Mouse (Mus musculus) spleen, adult 12 weeks (tissue): ENCODE results near the gene Gm9844.
"Not testable (repeated sequence)": the region's sequence is repeated elsewhere in the genome, so short reads cannot be mapped to it uniquely, and the experiment has no call there.

Experiments used
- DNase-seq: peaks from one replicate; pipeline ENCODE4 v3.0.0; 2022; ENCODE audit warnings: low spot score

Gene Gm9844

DNA sequence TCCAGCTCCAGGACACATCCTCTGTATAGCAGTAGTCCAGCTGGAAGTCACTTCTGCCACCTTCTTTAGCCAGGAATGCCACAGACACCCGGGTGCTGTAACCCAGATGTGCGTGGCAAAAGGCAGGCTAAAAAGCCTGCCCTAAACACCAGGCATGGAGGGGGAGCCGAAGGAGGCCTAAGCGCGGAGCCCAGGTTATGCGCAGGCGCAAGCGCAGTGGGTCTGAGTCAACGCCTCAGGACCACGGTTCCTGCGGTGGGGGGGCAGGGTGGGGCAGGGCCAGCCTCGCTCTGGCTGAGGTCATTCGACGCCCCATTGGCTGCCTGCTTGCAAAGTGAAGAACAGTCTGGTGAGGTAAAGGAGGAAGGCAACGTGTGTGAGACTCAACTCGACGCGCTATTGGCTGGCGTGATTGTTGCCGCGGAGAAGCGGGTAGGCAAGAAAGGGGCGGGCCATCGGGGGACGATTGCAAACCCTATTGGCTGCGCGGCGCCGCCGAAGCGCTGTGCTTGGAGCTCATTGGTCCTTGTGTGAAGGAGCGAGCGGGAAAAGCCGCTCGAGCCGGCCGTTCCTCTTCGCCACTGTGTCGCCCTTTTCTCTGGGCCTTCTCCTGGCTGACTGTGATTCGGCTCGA, 7.6 kb downstream of the Gm9844 start, which contains the start of the genes Lypd4 and Dmrtc2:
TSS of gene Lypd4 (minus strand) at position 410 of the 634 bp plus-strand sequence.
TSS of gene Dmrtc2 (plus strand) at position 526 of the 634 bp plus-strand sequence.
- no peak for DNase-seq

DNA sequence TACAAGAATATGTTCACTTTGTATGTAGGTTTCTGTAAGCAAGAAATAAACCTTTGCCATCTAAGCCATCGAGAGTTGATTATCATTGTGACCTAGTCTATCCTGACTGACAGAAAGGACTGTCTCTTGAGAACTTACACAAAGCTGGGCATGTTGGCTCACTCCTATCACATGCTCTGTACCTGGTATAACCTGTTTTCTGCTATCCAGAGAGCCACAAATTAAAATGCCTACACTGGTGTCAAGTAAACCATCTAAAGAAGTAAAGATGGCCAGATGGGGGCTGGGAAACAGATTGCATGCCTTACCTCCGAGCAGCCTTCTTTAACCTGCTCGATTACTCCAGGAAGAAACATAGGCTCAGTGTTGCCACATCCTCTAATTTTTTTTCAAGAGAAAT, 15.6 kb downstream of the Gm9844 start:
- no peak for DNase-seq

DNA sequence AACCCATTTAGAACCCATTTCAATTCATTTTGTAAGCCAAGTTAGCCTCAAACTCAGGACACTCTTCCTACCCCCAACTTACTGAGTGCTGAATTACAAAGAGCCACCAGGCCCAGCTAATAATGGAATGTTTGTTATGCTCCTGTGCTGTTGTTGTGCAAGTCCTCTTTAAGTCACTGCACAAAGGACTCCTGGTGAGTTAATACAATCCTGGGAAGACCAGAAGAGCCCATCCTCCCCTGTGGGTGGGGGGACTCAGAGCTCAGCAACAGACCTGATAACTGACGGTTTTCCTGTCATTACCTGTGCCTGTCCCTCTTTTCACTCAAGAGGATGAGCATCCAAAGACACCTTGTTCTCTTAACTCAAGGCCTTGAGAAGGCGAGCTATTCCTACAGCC, 17.6 kb downstream of the Gm9844 start:
- DNase-seq: no peak

DNA sequence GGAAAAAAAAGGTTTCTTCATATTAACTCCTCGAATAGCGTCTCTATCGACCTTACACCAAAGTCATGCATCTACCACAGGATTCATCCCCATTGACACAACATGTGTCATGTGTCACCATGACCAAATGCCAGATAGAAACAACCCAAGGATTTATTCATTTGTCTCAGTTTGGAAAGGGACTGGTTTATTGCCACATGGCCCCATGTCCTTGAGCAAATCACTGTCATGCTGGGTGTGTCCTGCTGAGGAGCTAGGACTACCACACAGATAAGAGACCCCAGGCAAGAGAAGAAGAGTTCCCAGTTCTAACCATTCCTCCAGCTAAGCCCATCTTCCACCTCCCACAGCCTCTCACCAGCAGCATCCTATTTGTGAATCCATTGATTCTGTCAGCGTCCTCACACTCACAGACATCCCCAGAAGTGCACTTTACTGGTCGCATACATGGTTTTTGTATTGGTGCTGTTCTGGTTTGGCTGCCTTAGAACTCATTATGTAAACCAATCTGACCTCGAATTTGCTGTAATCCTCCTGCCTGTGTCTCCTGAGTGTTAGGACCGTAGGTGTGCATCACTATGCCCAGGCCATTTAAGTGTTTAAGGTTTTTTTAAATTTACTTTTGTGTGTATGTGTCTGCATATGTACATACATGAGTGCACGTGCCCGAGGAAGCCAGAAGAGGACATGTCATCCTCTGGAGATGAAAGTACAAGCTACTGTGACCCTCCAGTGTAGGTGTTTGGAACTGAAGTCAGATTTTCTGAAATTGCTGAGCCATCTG, 20.6 kb downstream of the Gm9844 start:
- no peak for DNase-seq

DNA sequence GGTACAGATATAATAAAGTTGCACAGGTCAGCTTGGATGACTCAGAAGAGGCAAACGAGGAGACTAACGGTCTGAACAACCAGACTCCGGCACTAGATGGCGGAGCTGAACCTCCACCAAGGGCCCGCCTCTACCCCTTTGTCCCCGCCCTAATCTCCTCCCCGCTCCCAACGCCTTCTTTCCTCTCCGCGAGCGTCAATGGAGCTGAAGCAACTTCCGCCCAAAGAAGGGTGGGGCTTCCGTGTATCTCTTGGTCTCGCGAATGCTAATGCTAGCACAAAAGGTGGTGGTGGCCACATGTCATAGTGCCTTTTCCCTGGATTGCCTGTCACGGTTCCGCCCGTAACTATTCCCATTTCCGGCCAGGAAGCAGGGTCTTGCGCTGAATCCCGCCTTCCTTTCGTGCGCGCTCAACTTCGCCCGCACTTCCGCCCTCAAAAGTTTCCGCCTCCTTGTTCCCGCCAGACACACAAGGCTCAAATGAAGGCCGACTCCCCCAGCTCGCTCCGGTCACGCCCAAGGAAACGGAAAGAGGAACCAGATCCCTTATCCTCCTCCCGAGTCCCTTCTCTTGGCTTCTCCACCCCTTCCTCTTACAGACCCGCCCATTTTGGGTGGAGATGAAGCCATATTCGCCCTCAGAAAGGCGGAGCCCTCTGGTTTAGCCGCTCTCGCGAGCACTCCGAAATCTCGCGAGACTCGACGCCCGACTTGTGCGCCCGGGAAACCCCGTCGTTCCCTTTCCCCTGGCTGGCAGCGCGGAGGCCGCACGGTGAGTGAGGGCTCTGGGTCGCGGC, 22.1 kb downstream of the Gm9844 start, which contains the start of gene Rps19:
TSS of gene Rps19 (plus strand) at position 476 of the 797 bp plus-strand sequence.
- peak; percentile 97 for DNase-seq

DNA sequence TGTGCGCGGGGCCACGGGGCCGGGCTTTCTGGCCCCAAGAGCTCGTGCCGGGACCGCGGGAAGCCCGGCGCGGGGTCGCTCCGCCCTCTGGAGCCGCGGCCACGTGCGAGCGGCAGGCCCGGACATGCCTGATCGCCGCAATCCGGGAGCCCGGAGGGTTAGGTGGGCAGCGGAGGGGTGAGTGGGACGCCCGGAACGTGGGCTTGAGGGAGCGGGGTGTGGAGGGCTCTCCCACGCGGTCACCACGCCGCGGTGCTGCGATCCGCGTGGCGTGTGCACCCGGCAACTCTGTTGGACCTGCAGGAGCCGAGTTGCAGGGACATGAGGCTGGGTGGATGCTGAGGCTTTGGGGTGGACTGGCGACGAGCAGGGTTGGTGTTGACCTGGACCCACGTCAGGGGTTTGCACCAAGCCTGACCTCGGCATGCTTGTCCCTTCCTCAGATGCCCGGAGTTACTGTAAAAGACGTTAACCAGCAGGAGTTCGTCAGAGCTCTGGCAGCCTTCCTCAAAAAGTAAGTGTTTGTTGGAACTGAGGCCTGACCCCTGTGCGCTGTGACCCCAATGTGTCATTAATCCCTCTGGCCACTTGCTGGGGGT, 22.8 kb downstream of the Gm9844 start:
- DNase-seq: no peak

DNA sequence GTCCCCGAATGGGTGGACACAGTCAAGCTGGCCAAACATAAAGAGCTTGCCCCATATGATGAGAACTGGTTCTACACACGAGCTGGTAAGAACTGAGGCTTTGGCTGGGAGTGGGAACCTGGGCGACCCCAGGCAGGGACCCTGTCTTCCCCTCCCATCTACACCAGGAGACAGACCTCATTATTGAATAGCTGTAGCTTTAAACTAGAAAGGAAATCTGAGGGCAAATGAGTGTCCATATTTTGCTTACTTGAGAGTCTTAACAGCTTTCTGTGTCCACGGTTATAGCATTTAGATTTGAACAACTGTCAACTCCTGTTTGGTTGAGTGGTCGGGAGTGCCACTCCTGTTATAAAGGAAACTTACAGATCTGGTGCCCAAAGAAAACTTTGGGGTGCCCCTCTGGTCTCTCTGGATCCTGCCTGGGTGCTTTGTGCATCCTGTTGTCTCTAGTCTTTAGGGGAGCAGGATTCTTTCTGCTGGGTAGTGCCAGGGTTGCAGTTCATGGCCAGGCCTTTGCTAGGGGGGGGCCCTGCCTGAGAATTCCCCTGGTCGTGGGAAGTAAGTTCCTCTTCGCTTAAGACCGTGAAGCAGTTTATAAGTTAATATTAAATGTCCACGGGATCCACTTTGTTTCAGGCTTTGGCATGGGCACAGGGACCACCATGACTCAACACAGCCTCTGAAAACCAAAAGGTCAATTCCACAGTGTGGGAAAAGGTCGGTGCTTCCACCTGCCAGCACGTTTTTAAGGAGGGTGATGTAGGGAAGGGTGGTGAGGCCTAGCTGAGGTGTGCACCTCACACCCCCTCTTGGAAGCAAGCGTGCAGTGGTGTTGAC, 23.7 kb downstream of the Gm9844 start:
- DNase-seq: no peak

DNA sequence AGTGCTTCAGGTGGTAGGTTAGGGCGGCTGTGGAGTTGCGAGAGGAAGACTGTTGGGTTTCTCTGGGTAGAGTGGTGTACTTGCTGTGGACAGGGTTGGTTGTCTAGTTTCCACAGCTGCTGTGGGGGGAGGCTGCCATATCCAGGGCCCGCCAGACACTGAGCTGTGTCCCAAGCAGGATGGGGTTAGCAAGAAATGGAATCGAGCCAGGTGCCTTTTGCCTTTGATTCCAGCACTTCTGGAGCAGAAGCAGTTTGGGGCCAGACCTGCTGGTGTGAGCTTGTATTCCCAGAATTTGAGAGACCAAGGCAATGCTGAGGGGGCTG, 24.3 kb downstream of the Gm9844 start:
- DNase-seq: no peak

DNA sequence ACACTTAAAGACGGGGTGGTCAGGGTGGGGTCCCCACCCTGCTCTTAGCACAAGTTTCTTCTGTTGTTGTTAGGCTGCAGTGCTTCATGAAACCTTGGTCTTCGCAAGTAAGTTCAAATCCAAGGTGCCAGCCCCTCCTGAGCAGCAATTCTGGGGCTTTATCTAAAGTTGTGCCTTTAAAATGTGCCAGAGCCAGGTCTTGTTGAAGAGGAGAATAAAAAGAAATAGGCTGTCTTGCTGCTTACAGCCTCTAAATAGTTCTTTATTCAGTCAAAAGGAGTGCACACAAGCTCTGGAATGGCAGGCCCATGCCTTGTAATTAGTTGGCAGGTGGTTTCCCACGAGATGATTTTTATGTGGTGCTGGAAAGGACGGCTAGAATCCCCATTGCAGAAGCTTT, 25.1 kb downstream of the Gm9844 start:
- no peak for DNase-seq

DNA sequence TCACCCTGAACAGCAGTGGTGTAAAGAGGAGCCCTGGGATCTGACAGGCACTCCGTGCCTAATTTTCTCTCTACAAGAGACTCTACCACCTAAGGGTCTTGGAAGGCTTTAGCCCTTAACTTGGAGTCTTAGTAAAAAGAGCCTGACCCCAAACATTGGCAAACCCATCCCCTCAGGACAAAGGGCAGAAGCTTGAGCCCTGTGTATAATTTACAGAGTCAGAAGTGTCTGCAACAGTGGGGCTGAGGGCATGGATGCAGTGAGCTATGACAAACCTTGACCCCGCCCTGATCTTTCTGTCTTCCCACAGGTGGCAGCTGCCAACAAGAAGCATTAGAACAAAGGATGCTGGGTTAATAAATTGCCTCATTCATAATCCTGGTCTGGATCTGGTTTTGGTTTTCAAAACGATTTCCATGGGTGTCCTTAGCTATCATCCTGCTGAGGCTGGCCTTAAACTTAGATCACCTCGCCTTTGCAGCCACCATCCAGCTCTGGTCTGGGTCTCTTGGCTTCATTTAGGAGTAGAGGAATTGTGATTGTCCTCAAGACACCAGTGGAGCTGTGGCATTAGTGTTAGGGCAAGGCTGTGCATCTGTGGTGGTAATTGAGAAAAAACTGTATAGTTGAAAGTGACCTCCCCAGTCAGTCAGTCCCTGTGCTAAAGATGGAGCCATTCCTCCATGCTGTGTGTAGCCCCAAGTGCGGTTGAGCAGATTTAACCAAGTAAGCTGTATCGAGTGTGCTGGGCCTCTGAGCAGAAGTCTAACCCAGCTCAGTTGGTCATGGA, 27.6 kb downstream of the Gm9844 start:
- DNase-seq: no peak

DNA sequence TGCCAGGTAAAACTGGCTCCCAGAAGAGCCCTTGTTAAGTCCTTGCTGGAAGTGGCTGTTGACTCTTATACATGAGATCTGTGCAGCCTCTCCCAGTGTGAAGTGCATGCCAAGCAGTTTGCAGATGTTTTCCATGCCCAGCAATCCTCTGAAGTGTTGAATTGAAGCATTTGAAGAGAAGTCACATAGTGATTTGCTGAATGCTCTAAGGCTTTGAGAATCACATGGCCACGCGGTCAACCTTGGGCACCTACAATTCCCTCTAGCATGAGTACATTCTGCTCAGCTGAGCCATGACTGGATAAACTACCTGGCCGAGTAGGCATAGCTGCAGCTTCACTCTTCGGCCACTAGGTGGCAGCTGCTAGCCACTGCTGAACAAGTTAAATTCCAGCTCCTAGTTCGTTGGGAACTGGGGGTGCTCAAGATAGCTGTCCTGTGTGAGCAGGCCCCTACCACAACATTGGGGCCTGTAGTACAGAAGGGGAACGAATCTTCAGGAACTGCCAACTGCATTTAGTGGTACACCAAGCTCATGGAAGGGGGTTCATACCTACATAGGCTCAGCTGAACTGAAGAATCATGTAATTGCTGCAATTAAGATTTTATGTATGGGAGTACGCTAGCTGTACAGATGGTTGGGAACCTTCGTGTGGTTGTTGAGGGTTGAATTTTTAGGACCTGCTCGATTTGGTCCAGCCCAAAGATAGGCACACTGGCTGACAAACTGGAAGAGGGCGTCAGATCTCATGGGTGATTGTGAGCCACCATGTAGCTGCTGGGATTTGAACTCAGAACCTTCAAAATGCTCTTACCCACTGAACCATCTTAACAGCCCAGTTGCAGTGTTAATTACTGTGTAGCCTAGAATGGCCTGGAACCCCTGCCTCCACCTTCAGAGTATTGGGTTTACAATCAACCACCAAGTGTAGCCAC, 28.5 kb downstream of the Gm9844 start:
- DNase-seq: peak; percentile 65

DNA sequence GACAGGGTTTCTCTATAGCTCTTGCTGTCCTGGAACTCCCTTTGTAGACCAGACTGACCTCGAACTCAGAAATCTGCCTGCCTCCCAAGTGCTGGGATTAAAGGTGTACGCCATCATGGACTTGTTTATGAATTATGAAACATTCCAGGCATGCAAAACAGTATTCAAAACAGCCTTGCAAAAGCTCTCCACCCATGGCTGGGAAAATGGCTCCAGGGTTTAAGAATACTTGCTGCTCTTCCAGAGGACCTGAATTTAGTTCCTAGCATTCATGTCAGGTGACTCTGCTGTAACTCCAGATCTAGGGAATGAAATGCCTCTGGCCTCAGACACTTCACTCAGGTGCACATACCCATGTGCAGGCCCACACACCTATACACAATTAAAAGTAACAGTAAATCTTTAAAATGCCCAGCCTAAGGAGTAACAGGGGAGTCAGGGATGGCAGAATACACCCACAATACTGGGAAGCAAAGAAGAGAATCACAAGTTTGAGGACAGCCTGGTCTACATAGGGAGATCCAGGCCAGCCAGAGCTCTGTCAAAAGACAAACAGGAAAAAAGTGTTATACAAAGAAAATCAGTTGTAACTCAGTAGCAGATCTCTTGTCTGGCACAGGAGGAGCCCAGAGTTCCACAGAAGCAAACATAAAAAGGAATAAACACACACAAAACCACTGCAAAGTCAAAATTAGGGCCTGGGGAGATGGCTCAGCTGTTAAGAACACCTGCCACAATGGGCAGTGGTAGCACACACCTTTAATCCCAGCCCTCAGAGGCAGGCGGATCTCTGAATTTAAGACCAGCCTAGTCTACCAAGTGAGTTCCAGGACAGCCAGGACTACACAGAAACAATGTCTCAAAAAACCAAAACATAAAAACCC, 29.5 kb downstream of the Gm9844 start:
- DNase-seq: no peak

DNA sequence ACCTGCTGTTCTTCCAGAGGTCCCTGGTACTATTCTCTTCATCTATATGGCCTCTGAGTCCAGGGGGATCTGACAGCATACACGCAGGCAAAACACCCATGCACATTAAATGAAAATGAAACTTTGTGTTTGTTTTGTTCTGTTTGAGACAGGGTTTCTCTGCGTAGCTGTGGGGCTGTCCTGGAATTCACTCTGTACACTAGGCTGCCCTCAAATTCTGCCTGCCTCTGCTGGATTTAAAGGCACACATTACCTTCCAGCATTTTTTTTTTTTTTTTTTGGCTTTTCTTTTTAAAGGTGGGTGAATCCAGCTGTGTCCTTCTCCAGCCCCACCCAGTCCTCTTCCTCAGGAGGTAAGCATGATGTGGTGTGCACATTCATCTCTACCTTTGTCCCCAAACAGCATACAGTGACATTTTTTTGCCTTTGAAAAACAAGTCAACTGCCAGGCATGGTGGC, 30.1 kb downstream of the Gm9844 start:
- no peak for DNase-seq

DNA sequence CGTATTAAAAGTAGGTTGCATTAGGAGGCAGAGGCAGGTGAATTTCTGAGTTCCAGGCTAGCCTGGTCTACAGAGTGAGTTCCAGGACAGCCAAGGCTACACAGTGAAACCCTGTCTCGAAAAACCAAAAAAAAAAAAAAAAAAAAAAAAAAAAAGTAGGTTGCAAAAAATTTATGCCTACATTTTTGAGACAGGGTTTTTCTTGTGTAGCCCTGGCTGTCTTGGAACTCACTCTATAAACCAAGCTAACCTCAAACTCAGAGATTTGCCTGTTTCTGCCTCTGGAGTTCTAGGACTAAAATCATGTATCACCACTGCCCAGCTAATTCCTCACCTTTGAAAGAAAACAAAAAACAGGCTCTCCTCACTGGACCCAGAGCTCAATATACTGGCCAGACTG, 33.7 kb downstream of the Gm9844 start:
- not testable (repeated sequence) for DNase-seq

DNA sequence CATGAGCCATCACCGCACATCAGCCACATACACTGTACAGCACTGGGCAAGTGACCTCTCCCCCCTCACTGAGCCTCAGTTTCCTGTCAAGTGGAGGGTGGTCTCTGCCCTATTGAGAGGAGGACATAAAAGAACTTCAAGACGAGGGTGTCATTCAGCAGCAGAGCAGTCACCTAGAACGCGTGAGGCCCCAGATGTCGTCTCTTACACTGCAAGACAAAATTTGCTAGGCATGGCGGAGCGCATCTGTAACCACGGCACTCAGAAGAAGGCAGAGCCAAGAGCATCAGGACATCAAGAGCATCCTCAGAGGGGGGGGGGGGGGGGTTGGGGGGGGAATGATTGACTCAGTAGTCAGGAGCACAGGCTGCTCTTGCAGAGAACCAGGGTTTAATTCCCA, 34.3 kb downstream of the Gm9844 start:
- DNase-seq: no peak

DNA sequence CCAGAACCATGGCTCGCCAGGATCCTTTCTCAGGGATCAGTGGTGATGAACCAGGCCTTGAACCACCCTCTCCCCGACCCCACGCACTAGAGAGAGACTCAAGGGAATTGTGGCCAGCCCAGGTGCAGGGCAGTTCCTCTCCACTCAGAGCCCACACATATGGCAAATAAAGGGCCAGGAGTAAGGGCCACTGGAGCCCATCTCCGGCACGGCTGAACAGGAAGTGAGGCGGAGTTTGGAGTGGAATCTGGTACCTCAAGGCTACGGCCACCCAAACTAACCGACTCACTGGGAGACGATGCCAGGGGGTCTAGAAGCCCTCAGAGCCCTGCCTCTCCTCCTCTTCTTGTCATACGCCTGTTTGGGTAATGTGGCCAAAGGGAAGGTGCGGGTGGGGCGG, 35.2 kb downstream of the Gm9844 start, which contains the start of gene Cd79a:
TSS of gene Cd79a (plus strand) at position 158 of the 400 bp plus-strand sequence.
- peak; percentile 57 for DNase-seq

DNA sequence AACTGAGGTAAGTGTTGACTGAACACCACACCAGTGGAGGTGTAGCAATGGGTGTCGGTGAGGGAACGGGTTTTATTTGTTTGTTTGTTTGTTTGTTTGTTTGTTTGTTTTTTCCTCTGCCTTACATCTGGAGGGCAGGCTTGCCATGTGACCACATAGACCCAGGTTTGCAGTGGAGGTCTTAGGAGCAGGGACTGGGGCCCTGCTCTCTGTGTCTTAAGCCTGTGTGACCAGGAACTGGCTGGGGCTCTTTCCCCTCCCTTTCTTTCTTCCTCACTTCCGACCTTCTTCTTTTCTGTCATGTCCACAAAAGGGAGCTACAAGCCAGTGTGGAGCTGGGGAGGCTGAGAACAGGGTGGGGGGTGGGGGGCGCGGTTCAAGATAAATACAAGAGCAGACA, 35.9 kb downstream of the Gm9844 start:
- DNase-seq: no peak

DNA sequence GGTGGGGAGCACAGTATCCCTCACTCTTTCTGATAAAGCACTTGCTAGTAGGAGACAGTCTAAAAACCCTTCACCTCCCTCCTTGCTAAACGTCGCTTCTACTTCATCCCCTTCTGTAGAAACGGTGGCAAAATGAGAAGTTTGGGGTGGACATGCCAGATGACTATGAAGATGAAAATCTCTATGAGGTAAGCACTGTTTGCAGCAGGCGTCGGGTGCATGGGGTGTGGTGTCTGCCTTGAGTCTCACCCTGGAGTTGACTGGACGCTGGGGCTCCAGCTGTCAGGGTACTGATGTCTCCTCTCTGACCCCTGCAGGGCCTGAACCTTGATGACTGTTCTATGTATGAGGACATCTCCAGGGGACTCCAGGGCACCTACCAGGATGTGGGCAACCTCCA, 39.1 kb downstream of the Gm9844 start:
- DNase-seq: no peak
